Mouse (Mus musculus): ENCODE data around the gene Ptpn13. TPM values are rescaled to one million over a fixed set of nuclear protein-coding genes. Genes with fewer than 3 reads are reported as not detected.
A peak's percentile ranks its signal among the peaks of the same experiment; 100 is the strongest.

Gene Ptpn13
- total RNA-seq, 2 experiments from 2014 or later: 9.6 to 10.5 TPM

GRCm38 (mm10) chr5:103445383-103445782, 20.4 kb downstream of the Ptpn13 start:
- no peak for DNase-seq (ENCODE audit: extremely low spot score in 1 of 2, low spot score in 2 of 2)
- TF ChIP-seq CTCF (IDR thresholded peaks at IDR 0.05): no peak
- Histone ChIP-seq H3K27ac (no peak overlapping the region), H3K4me3 (no peak overlapping the region)
- intact Hi-C loops (cut with DNase I): no loop called here

GRCm38 (mm10) chr5:103447806-103448416, 22.9 kb downstream of the Ptpn13 start:
- no peak overlapping the region for H3K4me3 ChIP-seq
- DNase-seq (ENCODE audit: extremely low spot score in 1 of 2, low spot score in 2 of 2): no peak
- H3K27ac ChIP-seq: no peak overlapping the region

GRCm38 (mm10) chr5:103448470-103448869, 23.5 kb downstream of the Ptpn13 start:
- H3K27ac ChIP-seq: no peak overlapping the region
- no peak for DNase-seq (ENCODE audit: extremely low spot score in 1 of 2, low spot score in 2 of 2)
- H3K4me3 ChIP-seq: no peak overlapping the region
- intact Hi-C loops (cut with DNase I): no loop called here
- TF ChIP-seq CTCF (IDR thresholded peaks at IDR 0.05): no peak

More at GRCm38 (mm10) chr5:103447806-103448416, 22.9 kb downstream of the Ptpn13 start:
- no peak for TF ChIP-seq CTCF (IDR thresholded peaks at IDR 0.05)
- intact Hi-C loops (cut with DNase I): no loop called here

- no peak overlapping the region for H3K27ac ChIP-seq
- intact Hi-C loops (cut with DNase I): no loop called here
- DNase-seq (ENCODE audit: extremely low spot score in 1 of 2, low spot score in 2 of 2): no peak
- no peak for TF ChIP-seq CTCF (IDR thresholded peaks at IDR 0.05)
- no peak overlapping the region for H3K4me3 ChIP-seq
These were observed 25.7 kb downstream of the Ptpn13 start for GRCm38 (mm10) chr5:103450663-103451062.

GRCm38 (mm10) chr5:103453361-103454140, 28.6 kb downstream of the Ptpn13 start:
- intact Hi-C loops (cut with DNase I): no loop called here
- Histone ChIP-seq H3K4me3 (no peak overlapping the region), H3K27ac (no peak overlapping the region)
- DNase-seq (ENCODE audit: extremely low spot score in 1 of 2, low spot score in 2 of 2): no peak
- TF ChIP-seq CTCF (IDR thresholded peaks at IDR 0.05): peak; percentile 14

GRCm38 (mm10) chr5:103456794-103457193, 31.8 kb downstream of the Ptpn13 start:
- no peak overlapping the region for H3K4me3 ChIP-seq
- no peak overlapping the region for H3K27ac ChIP-seq
- intact Hi-C loops (cut with DNase I): loop anchor here (2.0 kb wide), 1 partner anchor 100 kb away; no protein-coding TSS in a partner anchor
- no peak for DNase-seq (ENCODE audit: extremely low spot score in 1 of 2, low spot score in 2 of 2)
- peak; percentile 32 for TF ChIP-seq CTCF (IDR thresholded peaks at IDR 0.05)

- no peak for DNase-seq (ENCODE audit: extremely low spot score in 1 of 2, low spot score in 2 of 2)
- H3K27ac ChIP-seq: no peak overlapping the region
- intact Hi-C loops (cut with DNase I): no loop called here
- TF ChIP-seq CTCF (IDR thresholded peaks at IDR 0.05): no peak
- no peak overlapping the region for H3K4me3 ChIP-seq
These were observed 33.4 kb downstream of the Ptpn13 start for GRCm38 (mm10) chr5:103458411-103458810.

GRCm38 (mm10) chr5:103458959-103459675, 34.1 kb downstream of the Ptpn13 start:
- no peak overlapping the region for H3K27ac ChIP-seq
- intact Hi-C loops (cut with DNase I): no loop called here
- no peak overlapping the region for H3K4me3 ChIP-seq
- TF ChIP-seq CTCF (IDR thresholded peaks at IDR 0.05): no peak
- no peak for DNase-seq (ENCODE audit: extremely low spot score in 1 of 2, low spot score in 2 of 2)

- intact Hi-C loops (cut with DNase I): no loop called here
- DNase-seq (ENCODE audit: extremely low spot score in 1 of 2, low spot score in 2 of 2): no peak
- no peak overlapping the region for H3K4me3 ChIP-seq
- TF ChIP-seq CTCF (IDR thresholded peaks at IDR 0.05): no peak
- H3K27ac ChIP-seq: no peak overlapping the region
These were observed 35.9 kb downstream of the Ptpn13 start for GRCm38 (mm10) chr5:103460903-103461302.

- Histone ChIP-seq H3K27ac (no peak overlapping the region), H3K4me3 (no peak overlapping the region)
- no peak for DNase-seq (ENCODE audit: extremely low spot score in 1 of 2, low spot score in 2 of 2)
- intact Hi-C loops (cut with DNase I): no loop called here
- TF ChIP-seq CTCF (IDR thresholded peaks at IDR 0.05): no peak
These were observed 38.7 kb downstream of the Ptpn13 start for GRCm38 (mm10) chr5:103463661-103464219.

GRCm38 (mm10) chr5:103464329-103464728, 39.3 kb downstream of the Ptpn13 start:
- Histone ChIP-seq H3K4me3 (no peak overlapping the region), H3K27ac (no peak overlapping the region)
- no peak for TF ChIP-seq CTCF (IDR thresholded peaks at IDR 0.05)
- no peak for DNase-seq (ENCODE audit: extremely low spot score in 1 of 2, low spot score in 2 of 2)
- intact Hi-C loops (cut with DNase I): no loop called here

- H3K27ac ChIP-seq: no peak overlapping the region
- intact Hi-C loops (cut with DNase I): no loop called here
- DNase-seq (ENCODE audit: extremely low spot score in 1 of 2, low spot score in 2 of 2): no peak
- no peak for TF ChIP-seq CTCF (IDR thresholded peaks at IDR 0.05)
- H3K4me3 ChIP-seq: no peak overlapping the region
These were observed 39.8 kb downstream of the Ptpn13 start for GRCm38 (mm10) chr5:103464771-103465170.

Data from left cerebral cortex, adult 2 months (tissue).